Mouse (Mus musculus) ovary, postnatal 14 days (tissue): ENCODE data around the gene Tmem189.

Source experiments
- DNase-seq: peaks from one replicate; pipeline ENCODE4 v3.0.0; 2022; ENCODE audit warnings: low spot score

Gene Tmem189

DNA sequence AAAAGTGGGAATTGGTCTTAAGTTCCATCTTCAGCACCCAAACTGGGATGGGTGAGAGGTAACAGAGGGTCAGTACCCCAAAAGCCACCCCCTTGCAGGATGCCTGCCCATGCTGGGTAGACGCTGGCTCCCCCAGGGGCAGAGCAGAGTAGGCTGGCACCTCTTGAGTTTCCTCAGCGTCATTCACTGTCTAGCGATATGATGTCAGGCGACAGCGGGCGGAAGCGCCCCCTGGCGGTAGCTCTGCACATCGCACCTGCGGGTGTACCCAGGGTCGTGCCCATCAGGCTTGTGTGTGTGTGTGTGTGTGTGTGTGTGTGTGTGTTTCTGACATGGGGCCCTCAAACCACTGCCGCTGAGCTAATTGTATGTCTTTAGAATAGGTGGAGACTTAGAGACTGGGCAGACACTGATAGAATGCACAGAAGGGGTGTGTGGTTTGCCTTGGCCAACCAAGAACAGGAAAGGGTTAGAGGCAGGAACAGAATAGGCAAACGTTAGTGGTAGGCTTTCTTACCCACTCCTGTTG lies 9.7 kb downstream of the Tmem189 start:
- DNase-seq, result peak; percentile 87

DNA sequence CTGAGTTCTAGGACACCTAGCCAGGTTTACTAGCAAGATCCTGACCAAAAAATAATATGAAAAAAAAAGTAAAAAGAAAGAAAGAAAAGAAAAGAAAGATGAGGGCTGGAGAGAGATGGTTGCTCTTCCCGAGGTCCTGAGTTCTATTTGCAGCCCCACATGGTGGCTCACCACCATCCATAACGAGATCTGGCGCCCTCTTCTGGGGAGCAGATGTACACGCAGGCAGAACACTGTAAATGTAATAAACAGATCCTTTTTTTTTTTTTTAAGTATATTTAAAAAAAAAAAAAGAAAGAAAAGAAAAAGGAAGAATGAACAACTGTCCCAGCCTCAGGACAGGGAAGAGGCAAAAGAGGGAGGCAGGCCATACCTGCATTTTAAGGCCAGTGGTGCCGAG lies 11.0 kb downstream of the Tmem189 start:
- DNase-seq, result no peak

DNA sequence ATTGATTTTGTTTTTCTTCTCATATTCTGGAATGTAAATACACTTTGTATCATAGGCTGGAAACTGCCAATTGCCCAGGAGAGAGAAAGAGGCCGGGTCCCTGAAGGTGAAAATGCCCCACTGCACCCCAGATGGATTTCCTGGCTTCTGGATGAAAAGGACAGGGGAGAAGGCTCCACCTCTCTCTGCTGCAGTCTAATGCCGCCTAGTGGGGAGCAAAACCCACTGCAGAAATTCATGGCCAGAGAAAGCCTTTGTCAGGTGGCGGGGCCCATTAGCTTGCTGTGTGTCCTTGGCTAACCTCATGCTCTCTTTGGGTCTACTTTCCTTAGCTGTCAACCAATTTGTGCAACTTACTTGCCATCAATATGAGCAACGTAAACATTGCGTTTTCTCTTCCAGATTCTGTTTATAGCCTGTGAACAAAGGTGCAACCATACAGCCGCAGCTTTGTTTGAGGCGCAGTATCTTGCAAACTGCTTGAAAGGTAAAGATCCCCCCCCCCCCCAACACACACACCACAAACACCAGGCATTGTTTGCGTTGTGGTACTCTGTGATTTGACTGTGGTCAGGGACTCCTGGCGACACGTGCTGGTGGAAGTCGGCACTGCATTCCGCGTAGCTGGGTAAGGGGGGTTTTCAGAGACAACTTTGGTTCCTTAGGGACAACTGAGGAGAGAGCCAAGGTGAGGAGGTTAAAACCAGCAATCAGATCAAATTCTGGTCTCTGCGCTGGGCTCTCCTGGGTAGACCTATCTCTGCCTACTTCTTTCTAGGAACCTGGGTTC lies 14.3 kb downstream of the Tmem189 start:
- DNase-seq, result no peak

DNA sequence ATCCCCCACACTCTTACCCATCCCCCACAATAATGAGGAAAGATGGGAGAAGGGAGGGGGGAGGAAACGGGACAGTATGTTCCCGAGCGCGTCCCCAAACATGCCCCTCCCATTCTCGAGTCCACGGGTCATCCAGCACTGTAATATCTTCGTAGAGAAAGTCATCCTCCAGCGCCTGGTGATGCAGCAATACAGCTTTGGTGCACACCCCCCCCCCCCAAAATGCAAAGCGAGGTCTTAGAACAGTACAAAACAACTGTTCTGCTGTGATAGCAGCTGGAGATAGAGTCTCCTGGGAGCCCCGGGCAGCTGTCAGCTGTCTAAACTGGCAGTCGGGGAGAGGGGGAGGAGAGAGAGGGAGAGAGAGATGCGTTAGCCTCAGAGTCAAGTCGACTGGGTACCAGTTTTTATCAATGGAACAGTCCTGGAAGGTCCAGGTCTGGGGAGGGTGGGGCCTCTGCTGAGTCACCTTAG lies 17.4 kb downstream of the Tmem189 start:
- no peak for DNase-seq

DNA sequence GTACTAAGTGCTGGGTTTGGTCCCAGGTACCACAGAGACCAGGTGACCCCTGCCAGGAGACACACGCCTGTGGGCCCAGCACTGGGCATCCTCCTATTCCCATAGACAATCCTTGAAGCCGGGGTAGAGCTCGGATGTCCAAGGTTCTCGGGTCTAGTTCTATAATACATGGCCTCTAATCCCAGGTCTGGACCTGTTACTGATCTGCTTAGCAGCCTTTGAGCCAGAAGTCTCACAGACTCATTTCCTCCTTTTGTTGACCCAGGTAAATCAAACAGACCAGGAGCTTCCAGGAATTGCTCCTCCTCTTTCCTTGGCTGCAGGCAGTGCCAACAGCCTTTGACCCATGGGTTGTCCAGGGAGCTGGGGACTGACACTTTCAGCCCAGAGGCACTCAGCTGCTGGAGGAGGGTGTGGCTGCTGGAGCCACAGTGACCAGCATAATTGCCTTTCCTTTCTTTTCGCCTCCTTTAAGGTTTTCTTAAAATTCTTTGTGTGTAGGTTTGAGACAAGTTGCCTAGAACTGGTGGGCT lies 18.5 kb downstream of the Tmem189 start:
- DNase-seq, result no peak

DNA sequence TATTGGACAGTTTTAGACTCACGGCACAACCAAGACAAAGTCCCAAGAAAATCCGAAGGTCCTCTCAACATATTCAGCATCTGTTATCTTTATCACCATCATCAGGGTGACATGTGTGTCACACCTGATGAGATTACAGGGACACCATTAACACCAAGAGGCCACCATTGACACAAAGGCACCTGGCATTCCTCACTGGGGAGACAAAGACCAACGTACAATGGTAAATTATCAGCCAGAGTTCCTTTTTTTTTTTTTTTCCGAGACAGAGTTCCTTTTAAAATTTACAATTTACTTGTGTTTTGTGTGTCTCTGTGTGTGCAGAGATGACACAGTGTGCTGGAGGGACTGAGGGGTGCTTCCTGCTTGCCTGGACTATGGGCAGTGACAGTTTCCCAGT lies 20.2 kb downstream of the Tmem189 start:
- no peak for DNase-seq

DNA sequence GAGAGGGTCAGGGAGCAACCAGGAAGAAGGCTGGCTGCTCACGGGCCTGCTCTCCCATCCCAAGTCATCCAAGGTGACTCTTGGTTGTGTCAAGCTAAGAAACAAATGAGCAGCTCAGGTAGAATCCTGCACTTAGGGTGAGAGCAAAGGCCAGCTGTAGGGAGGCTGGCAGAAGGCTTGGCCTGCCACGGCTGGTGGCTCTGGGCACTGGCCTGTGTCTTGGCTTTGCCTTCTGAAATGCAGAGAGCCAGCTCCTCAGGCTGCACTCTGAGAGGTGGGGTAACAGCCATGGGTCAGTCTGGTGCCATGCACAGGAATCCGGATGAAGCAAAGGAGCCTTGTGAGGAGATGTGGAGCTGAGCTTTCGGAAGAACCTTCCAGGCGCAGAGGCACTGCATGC lies 21.2 kb downstream of the Tmem189 start:
- DNase-seq, result no peak

DNA sequence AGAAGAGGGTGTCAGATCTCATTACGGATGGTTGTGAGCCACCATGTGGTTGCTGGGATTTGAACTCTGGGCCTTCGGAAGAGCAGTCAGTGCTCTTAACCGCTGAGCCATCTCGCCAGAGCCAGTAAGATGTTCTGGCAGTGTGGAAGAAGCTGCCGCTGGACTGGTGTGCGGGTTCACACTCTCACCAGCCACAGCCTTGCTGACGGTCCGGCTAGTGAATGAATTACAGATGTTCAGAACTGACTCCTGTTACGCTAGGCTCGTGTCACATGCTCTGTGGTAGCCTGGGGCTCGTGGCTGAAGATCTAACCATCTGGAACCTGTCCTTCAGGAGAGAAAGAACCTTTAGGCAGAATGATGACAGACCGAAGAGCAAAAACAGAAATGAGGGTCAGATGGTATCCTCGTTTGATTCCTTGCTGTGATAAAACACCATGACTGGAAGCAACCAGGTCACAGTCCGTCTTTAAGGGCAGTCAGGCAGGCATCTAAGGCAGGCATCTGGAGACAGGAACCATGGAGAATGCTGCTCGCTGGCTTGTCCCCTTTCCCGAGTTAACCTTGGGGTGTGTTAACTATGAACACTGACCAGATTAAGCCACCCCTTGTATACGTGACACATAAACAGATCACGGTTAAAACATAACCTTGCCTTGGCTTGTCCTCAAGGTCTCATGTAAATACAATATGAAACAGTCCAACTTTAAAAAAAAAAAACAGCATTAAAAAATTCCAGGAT lies 23.5 kb downstream of the Tmem189 start:
- no peak for DNase-seq

DNA sequence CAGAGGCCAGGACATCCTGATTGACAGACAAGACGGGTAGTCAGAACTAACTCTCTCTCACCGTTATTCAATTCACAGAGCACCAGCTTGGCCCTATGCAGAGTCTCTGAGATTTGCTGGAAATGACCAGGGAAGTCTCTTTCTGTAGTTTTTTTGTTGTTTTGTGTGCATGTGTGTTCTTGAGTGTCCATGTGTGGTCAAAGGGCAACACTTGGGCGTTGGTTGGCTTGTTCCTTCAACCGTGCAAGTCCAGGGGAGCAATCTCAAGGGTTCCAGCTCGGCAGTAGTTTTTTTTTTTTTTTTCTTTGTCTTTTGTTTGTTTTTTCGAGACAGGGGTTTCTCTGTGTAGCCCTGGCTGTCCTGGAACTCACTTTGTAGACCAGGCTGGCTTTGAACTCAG lies 26.9 kb downstream of the Tmem189 start:
- no peak for DNase-seq

DNA sequence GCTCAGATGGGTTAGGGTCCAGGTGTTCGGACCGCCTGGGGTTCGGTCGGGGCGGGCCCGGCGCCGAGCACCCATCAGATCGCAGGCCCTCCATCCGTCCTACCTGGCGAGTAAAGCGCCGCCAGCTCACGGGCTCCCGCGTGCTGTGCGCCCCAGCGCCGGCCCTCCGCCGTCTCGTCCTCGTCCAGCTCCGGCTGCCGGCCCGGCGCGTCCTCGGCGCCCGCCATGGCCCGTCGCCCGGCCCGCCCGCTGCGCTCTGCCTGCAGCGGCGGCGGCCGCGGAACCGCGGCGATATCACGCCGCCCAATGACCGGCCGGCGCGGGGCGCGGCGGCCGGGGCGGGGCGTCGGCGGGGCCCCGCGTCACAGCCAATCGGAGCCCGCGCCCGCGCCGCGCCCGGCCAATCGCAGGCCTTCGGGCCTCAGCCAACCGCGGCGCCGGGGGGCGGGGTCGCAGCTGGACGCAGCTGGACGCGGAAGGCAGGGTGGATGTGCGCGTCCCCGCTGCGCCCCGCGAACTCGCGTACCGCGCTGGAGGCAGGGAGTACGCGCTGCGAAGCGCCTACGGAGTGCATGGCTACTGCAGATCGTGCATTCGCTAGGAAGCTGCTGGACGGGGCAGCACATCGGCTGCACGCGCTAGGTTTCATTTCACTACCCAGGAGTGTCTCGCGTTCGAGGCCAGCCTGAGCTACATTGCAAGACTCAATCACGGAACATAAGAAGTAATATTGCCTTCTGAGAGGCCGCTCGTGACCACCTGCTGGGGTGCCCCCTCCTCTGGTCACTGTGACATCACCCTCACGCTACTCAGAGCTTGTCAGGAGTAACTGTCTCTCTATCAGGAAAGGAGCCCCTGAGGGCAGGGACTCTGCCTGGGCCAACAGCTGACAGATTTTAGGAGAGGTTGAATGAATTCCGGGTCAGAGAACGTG lies 28.1 kb downstream of the Tmem189 start, which contains the start of gene Gm20431:
Gene Gm20431, minus strand, starts transcription at position 227 of the 934 bp plus-strand sequence.
- DNase-seq, result peak; percentile 91

DNA sequence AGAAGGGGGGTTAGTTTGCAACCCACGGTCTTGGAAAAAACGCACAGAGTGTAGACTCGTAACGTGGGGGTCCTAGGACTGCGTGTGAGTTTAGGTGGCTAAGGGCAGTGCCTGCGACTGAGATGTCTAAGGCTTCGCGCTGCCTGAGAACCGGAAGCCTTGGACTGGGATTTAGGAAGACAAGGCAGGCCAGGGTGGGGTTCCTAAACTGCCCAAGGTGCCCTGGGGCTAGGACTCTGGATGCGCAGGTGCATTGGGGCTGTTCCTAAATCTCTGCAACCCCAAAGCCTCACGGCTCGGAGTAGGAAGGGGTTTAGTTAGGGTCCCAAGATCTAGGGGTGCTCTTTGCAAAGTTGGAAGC lies 29.0 kb downstream of the Tmem189 start:
- no peak for DNase-seq

DNA sequence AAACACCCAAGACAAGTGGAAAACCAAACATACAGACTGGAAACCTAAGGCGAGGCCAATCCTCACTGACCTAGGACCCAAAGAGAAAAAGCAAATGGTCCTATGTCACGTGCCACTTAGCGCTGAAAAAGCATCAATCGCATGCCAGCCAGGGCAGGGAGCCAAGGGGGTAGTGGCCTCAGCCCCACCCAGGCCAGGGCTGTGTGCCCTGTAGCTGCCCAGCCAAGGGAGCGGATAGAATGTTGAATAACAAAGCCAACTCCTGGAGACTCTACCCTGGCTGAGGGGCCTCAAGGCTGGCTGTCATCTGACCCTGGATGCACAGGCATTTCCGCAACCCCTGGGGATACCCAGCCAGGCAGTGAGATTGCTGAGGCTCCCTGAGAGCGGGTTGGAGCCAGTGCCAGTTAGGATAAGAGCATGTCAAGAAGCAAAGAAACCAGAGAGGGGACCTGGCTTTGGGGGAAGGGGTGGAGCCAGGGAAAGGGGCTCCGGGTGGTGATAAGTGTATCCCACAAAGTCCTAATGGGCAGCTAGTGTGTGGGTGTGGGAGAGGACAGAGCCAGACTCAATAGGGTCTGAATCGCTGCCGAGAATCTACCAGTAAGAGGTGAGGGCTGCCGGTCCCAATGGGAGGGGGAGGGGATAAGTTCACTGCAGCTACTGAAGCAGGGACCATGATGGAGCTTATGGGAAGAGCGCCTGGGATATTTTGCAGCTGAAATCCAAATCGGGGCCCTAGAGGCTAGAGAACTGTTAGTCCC lies 29.6 kb downstream of the Tmem189 start:
- peak; percentile 52 for DNase-seq

DNA sequence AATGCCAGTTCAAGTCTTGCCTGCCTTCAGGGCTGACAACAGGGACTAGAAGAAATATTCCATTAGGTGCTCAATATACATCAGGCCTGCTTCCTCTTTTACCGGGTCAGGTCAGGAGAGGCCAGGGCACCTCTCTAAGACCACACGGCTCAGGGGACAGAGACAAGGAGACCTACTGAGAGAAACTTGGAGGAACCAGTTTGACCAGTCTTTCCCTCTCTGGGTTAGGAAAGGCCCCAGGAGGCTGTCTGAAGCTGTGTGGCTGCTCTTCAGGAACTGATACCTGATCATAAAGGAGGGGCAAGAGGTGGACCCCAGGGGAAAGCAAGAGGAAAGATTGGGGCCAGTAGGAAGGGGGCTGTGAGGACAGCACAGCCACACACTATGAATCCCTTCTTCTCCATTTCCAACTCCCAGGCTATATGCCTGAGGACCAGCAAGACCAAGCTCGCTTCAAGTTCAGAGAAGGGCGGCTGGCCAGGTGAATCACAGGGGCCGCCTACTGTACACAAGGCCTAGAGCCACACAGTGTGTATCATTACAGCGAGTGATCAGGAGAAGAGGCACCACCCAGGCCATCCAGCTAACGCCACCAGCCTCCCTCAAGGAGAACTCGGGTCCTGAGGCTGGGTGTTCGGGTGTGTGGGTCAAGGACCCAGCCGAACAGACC lies 30.3 kb downstream of the Tmem189 start:
- DNase-seq, result no peak

DNA sequence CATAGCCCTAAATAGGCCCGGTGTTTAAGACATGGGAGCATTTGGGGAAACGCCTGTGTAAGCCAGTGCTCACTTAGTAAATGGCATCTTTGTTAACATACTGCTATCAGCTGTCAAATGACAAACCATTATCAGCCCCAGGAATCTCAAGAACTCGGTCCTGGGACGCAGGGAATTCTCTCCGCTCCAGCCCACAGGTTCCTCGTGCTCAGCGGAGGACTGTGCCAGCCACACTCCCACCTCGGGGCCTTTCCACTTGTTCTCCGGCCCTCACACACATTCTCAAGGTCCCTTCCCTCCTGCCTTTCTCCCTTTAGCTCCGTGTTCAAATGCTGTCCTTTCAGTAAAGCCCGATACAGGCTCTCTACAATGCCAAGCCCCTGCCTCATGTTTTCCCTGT lies 30.9 kb downstream of the Tmem189 start:
- no peak for DNase-seq

DNA sequence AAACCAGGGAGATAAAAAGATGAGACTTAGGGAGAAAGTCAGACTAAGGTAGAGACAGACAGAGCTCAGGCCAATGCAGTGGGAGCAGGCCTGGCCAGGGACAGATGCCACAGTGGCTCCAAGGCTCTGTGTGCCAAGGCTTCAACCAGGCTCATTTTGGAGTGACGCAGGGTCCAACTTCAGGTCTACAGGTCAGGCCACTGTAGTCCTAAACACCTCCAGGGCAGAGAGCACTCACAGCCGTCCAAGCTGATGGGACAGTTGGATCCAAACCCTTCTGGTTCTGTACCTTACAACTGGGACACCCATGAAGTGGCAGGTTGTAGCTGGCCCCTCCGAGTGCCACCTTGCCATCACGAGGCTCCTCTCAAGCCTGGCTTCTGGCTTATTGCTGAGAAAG lies 31.6 kb downstream of the Tmem189 start:
- no peak for DNase-seq

DNA sequence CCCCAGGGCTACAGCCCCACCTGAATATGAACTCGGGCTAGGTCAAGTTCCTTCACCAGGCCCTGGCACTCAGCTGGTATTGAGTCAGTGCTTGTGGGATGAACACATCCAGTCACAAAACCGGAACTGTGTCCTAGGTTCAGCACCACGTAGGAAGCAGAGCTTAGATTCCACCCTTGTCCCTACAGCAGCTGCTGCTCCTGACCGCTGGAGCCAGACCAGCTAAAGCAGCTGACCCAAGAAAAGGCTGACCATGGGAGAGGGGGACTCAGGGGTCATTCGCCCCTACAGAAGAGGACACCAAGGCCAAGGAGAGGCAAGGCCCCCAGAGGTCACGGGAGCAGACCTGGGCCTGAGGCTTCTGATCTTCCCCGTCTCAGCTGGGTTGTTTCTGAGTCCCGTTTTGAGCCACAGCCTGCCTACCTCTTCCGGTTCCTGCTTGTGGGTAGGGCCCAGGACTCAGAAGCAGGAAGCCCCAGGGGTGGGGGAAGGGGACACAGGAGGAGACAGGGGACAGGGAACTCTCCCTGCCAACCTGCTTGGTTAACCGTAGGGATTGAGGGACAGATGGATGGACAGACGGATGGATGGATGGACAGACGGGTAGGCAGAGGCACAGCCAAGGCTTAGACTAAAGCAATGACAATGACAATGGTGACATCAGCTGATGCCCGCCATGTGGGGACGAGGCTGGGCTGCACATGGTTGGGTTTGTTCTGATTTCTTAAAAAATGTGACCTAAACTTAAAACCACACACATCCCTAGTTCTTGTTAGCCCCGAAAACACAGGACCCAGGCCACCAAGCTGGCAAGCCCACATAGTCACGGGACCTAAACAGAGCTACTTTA lies 32.8 kb downstream of the Tmem189 start:
- DNase-seq, result no peak

DNA sequence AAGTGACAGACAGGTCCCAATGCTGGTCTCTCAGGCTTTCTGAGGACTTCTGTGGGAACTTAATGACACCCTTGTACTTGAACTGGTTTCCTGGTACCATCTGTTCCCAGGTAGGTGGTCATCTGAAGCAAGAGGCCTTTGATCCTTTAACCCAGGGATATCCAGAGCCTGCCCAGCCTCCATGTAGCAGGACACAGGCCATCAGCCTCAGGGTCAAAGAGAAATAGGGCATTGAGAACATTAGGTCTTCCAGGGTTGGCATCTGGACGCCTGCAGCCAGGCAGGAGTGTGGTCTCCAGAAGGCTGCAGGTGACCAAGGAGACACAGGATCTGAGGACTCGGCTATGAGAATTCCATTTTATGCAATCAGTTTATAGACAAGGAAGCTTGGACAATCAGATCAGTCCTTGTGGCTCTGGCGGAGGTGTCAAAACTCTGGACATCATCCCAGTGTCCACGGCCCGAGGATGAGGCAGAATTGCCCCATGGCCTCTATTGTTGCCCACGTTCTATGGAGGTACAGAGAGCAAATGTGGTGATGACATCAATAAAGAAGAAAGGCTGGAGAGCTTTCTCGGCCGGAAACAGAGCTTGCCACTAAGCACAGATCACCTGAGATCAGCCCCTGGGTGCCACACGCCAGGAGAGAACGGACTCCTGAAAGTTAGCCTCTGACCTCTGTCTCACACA lies 34.6 kb downstream of the Tmem189 start:
- DNase-seq, result no peak

DNA sequence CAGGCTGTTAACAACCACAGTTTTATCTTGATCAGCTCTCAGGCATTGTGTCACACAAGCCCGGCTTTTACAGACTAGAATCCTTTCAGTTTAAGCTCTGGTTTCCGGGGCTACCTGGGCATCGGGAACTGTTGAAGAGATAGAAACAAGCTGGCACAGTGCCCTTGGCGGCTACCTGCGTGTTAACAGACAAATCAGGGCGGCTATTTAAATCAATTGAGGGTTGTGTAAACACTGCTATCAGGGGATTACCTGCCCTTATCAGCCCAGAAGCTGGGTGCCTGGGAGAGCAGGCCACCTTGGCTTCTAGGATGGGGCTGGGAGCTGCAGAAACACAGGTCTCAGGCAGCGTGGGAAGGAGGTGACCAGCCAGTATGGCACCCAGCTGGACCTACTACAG lies 36.9 kb downstream of the Tmem189 start:
- DNase-seq, result no peak

DNA sequence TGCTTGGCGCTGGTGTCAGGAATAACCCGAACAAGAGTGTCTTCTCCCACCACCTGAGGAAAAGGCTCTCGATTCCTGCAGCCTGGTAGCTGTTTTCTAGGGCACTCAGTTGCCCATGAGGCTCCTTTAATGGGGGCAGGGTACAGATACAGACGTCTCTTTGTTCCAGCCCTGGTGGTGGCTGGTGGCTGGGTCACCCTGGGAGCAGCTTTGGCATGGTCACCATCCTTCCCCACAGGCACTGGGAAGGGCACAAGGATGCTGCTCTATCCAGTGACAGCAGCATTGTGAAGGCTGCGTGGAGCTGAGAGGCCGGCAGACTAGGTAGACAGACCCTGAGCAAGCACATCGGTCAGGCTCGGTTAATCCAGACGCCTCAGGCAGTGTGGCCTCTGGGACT lies 38.0 kb downstream of the Tmem189 start:
- DNase-seq, result no peak
